9 mouse cellular contexts compared by ENCODE assay signal in the genomic region with DNA sequence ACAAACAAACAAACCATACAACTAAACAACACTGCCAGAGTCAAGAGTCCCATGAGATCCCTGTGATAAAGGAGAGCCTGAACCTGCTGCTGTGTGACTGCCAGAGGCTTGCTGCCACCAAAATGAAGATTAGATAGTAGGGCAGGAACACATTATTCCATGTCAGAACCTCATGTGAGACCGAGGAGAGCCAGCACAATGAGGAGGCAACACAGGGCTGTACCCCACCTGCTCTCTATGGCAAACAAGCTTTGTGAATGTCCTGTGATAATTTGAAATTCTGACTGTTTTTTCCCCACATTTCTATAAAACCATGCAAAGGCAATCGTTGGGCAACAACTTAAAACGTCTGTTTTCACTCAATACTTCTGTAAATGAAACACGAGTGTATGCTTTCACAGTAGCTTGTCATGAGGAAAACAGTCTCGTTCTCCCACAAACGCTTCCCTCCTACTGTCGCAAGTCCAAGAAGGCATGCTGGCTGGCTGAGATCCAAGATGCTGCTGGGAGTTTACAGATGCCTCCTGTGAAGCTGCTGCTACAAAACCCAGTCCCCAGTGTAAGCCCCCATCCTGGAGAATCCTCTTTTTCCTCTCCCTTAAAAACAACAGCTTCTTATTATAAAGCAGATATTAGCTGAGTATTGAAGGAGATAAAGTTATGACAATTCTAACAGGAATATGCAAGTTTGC.
DNase-seq lines count a peak whose midpoint lies in the region; ATAC-seq and TF ChIP-seq lines count a peak whose summit lies in the region.
"Had no signal": no experiment of that assay in that cellular context is flagged by ENCODE, and none has a peak within 500 bp of the region (broad histone marks: within the 10 kb centered on the region; RNA-seq: fewer than 3 reads in every experiment).

No protein-coding gene starts in this region.

- H3K4me3 ChIP-seq in heart, postnatal 0 days (ENCODE audit: low read depth, low read length) = no peak overlapping the region
- no peak overlapping the region for H3K4me3 ChIP-seq in intestine, embryonic 15.5 days (replicated peaks)
- H3K4me3 ChIP-seq: limb, embryonic 13.5 days had no signal

- H3K27ac ChIP-seq in heart, postnatal 0 days (ENCODE audit: low read depth) = no peak overlapping the region
- no peak overlapping the region for H3K27ac ChIP-seq in intestine, embryonic 15.5 days
- H3K27ac ChIP-seq: limb, embryonic 13.5 days had no signal

- no peak for ATAC-seq in heart, postnatal 0 days (ENCODE audit: insufficient read depth, low read depth)
- ATAC-seq in intestine, embryonic 15.5 days = no peak

- 24% methylated on average over 7 of the region's 7 CpGs for WGBS in heart, postnatal 0 days
- 35% methylated on average over 7 of the region's 7 CpGs for WGBS in intestine, embryonic 15.5 days

- no peaks in the 10 kb centered on the region for H3K27me3 ChIP-seq in heart, postnatal 0 days (ENCODE audit: control insufficient read depth, insufficient read depth, low read length)
- no peaks in the 10 kb centered on the region for H3K27me3 ChIP-seq in intestine, embryonic 15.5 days (replicated peaks)
- H3K27me3 ChIP-seq: limb, embryonic 13.5 days had no signal

- no peaks in the 10 kb centered on the region for H3K4me1 ChIP-seq in heart, postnatal 0 days (ENCODE audit: control insufficient read depth, insufficient read depth)
- no peaks in the 10 kb centered on the region for H3K4me1 ChIP-seq in intestine, embryonic 15.5 days (replicated peaks)
- H3K4me1 ChIP-seq: limb, embryonic 13.5 days had no signal

- H3K36me3 ChIP-seq in heart, postnatal 0 days (replicated peaks; ENCODE audit: control insufficient read depth, insufficient read depth, low read length) = no peaks in the 10 kb centered on the region
- no peaks in the 10 kb centered on the region for H3K36me3 ChIP-seq in intestine, embryonic 15.5 days
- H3K36me3 ChIP-seq: limb, embryonic 13.5 days had no signal

- H3K4me2 ChIP-seq in heart, postnatal 0 days (ENCODE audit: low read depth, low read length) = 0 out of 2 replicates have a peak overlapping the region, but pooled peaks have one; percentile 12
- no peak overlapping the region for H3K4me2 ChIP-seq in intestine, embryonic 15.5 days (replicated peaks)
- H3K4me2 ChIP-seq: limb, embryonic 13.5 days had no signal

- no peak for DNase-seq in heart, postnatal 0 days (ENCODE audit: low spot score)
- DNase-seq in heart, adult 8-10 months (ENCODE audit: low spot score) = no peak
- peak; percentile 42 for DNase-seq in Muller cell, postnatal 12 days (ENCODE audit: inconsistent ontology term)
- DNase-seq in brain, embryonic 18.5 days (ENCODE audit: low read depth, low spot score) = peak; percentile 51
- peak; percentile 25 to 62 for DNase-seq in layer of hippocampus, postnatal 14 days (ENCODE audit: low spot score in 2 of 2)
- peak; percentile 72 for DNase-seq in right cerebral cortex, postnatal 4 days
- DNase-seq in urinary bladder, adult 18-20 months (ENCODE audit: low spot score in 2 of 2) = no peak

- H3K9me3 ChIP-seq in heart, postnatal 0 days (replicated peaks; ENCODE audit: control insufficient read depth, low read length) = no peaks in the 10 kb centered on the region
- no peaks in the 10 kb centered on the region for H3K9me3 ChIP-seq in intestine, embryonic 15.5 days
- H3K9me3 ChIP-seq: limb, embryonic 13.5 days had no signal

- TF ChIP-seq EP300 in heart, postnatal 0 days (IDR thresholded peaks at IDR 0.05; ENCODE audit: low read depth) = no peak

- H3K9ac ChIP-seq in heart, postnatal 0 days (replicated peaks; ENCODE audit: low read depth, low read length) = no peak overlapping the region
- H3K9ac ChIP-seq in intestine, embryonic 15.5 days = no peak overlapping the region
- H3K9ac ChIP-seq: limb, embryonic 13.5 days had no signal

- no peak for TF ChIP-seq CTCF in heart, postnatal 0 days (IDR thresholded peaks at IDR 0.05; ENCODE audit: low read depth)

Comparison
In these comparisons a context has a peak if more than half of its experiments do, and no peak if none do; other contexts are left out.
1. DNase-seq: peak in Muller cell, postnatal 12 days (single experiment), brain, embryonic 18.5 days (single experiment), layer of hippocampus, postnatal 14 days (2 of 2) and right cerebral cortex, postnatal 4 days (single experiment); none in heart, postnatal 0 days (single experiment), heart, adult 8-10 months (single experiment) and urinary bladder, adult 18-20 months (0 of 2).